27 mouse cellular contexts compared by ENCODE assay signal in genomic region chr10:84889096-84889846, GRCm38 (mm10). TPM values are rescaled to one million over a fixed set of nuclear protein-coding genes. Genes with fewer than 3 reads are reported as not detected.
DNase-seq lines count a peak whose midpoint lies in the region; ATAC-seq lines count a peak whose summit lies in the region.
"Had no signal": no experiment of that assay in that cellular context is flagged by ENCODE, and none has a peak within 500 bp of the region (broad histone marks: within the 10 kb centered on the region; RNA-seq: fewer than 3 reads in every experiment).

No protein-coding gene starts in this region.

- H3K9ac ChIP-seq in embryonic facial prominence, embryonic 14.5 days (ENCODE audit: low read depth, low read length), result no peak overlapping the region
- H3K9ac ChIP-seq in midbrain, embryonic 16.5 days (ENCODE audit: low read depth, low read length), result no peak overlapping the region
- no peak overlapping the region for H3K9ac ChIP-seq in midbrain, embryonic 11.5 days (ENCODE audit: low read length)
- H3K9ac ChIP-seq: embryonic facial prominence, embryonic 12.5 days; heart, embryonic 15.5 days; limb, embryonic 13.5 days; liver, embryonic 12.5 days; neural tube, embryonic 12.5 days had no signal

- H3K27ac ChIP-seq in embryonic facial prominence, embryonic 14.5 days (replicated peaks; ENCODE audit: low read depth, low read length), result no peak overlapping the region
- H3K27ac ChIP-seq in embryonic facial prominence, embryonic 10.5 days (replicated peaks), result no peak overlapping the region
- 0 out of 2 replicates have a peak overlapping the region, but pooled peaks have one; percentile 2 for H3K27ac ChIP-seq in midbrain, embryonic 10.5 days (replicated peaks)
- no peak overlapping the region for H3K27ac ChIP-seq in midbrain, embryonic 16.5 days (ENCODE audit: low read length)
- peak overlapping the region; percentile 5; the same call in 1 of the 2 replicates for H3K27ac ChIP-seq in midbrain, embryonic 11.5 days (ENCODE audit: low read depth, low read length)
- H3K27ac ChIP-seq: embryonic facial prominence, embryonic 12.5 days; gastrocnemius, adult 2 months; heart, embryonic 15.5 days; kidney, postnatal 0 days; limb, embryonic 13.5 days; liver, embryonic 12.5 days; neural tube, embryonic 12.5 days had no signal

- no peak overlapping the region for H3K4me3 ChIP-seq in embryonic facial prominence, embryonic 14.5 days (ENCODE audit: low read depth, low read length)
- H3K4me3 ChIP-seq in embryonic facial prominence, embryonic 10.5 days, result no peak overlapping the region
- H3K4me3 ChIP-seq in midbrain, embryonic 10.5 days, result no peak overlapping the region
- H3K4me3 ChIP-seq in midbrain, embryonic 16.5 days (ENCODE audit: low read depth, low read length), result no peak overlapping the region
- H3K4me3 ChIP-seq in midbrain, embryonic 11.5 days (ENCODE audit: low read depth, low read length), result no peak overlapping the region
- H3K4me3 ChIP-seq: embryonic facial prominence, embryonic 12.5 days; erythroblast, embryonic 14.5 days; gastrocnemius, adult 2 months; heart, embryonic 15.5 days; limb, embryonic 13.5 days; liver, embryonic 12.5 days; neural tube, embryonic 12.5 days had no signal

- ATAC-seq in embryonic facial prominence, embryonic 14.5 days (ENCODE audit: low read depth), result no peak
- no peak for ATAC-seq in midbrain, embryonic 16.5 days
- ATAC-seq in midbrain, embryonic 11.5 days (ENCODE audit: low FRiP score), result no peak
- ATAC-seq: CD4-positive, CD25-positive, alpha-beta regulatory T cell, adult 4 months; inflammation-experienced regulatory T-cells, adult 6 months; liver, embryonic 12.5 days had no signal

- WGBS in embryonic facial prominence, embryonic 14.5 days, result 58% methylated on average over 4 of the region's 4 CpGs
- 59% methylated on average over 4 of the region's 4 CpGs for WGBS in embryonic facial prominence, embryonic 10.5 days
- WGBS in midbrain, embryonic 10.5 days, result 37% methylated on average over 4 of the region's 4 CpGs
- 28% methylated on average over 4 of the region's 4 CpGs for WGBS in midbrain, embryonic 16.5 days
- WGBS in midbrain, embryonic 11.5 days, result 41% methylated on average over 4 of the region's 4 CpGs

- H3K36me3 ChIP-seq in embryonic facial prominence, embryonic 14.5 days (ENCODE audit: control insufficient read depth, insufficient read depth, low read length), result no peaks in the 10 kb centered on the region
- no peaks in the 10 kb centered on the region; the same call in 1 of the 2 replicates for H3K36me3 ChIP-seq in embryonic facial prominence, embryonic 10.5 days (replicated peaks)
- peaks cover 96% of the 10 kb centered on the region for H3K36me3 ChIP-seq in midbrain, embryonic 10.5 days
- H3K36me3 ChIP-seq in midbrain, embryonic 16.5 days (ENCODE audit: control insufficient read depth, insufficient read depth, low read length), result no peaks in the 10 kb centered on the region
- H3K36me3 ChIP-seq in midbrain, embryonic 11.5 days (ENCODE audit: control insufficient read depth, insufficient read depth, low read length), result peaks cover 13% of the 10 kb centered on the region; the same call in 1 of the 2 replicates
- H3K36me3 ChIP-seq: embryonic facial prominence, embryonic 12.5 days; heart, embryonic 15.5 days; limb, embryonic 13.5 days; liver, embryonic 12.5 days had no signal

- H3K4me2 ChIP-seq in embryonic facial prominence, embryonic 14.5 days (ENCODE audit: low read depth, low read length), result no peak overlapping the region
- no peak overlapping the region for H3K4me2 ChIP-seq in midbrain, embryonic 16.5 days (ENCODE audit: low read length)
- H3K4me2 ChIP-seq in midbrain, embryonic 11.5 days, result no peak overlapping the region
- H3K4me2 ChIP-seq: embryonic facial prominence, embryonic 12.5 days; heart, embryonic 15.5 days; limb, embryonic 13.5 days; liver, embryonic 12.5 days; neural tube, embryonic 12.5 days had no signal

- H3K4me1 ChIP-seq in embryonic facial prominence, embryonic 14.5 days (ENCODE audit: control insufficient read depth, insufficient read depth, low read length), result no peaks in the 10 kb centered on the region
- peaks cover 9% of the 10 kb centered on the region; the same call in 1 of the 2 replicates for H3K4me1 ChIP-seq in embryonic facial prominence, embryonic 10.5 days
- peaks cover 21% of the 10 kb centered on the region for H3K4me1 ChIP-seq in midbrain, embryonic 10.5 days
- peaks cover 3% of the 10 kb centered on the region; the same call in 1 of the 2 replicates for H3K4me1 ChIP-seq in midbrain, embryonic 16.5 days (ENCODE audit: control insufficient read depth, insufficient read depth, low read length)
- peaks cover 12% of the 10 kb centered on the region for H3K4me1 ChIP-seq in midbrain, embryonic 11.5 days (ENCODE audit: control insufficient read depth, insufficient read depth, low read length)
- H3K4me1 ChIP-seq: neural tube, embryonic 12.5 days had no signal

- peak; percentile 39 for DNase-seq in embryonic facial prominence, embryonic 14.5 days (ENCODE audit: low spot score)
- no peak for DNase-seq in embryonic facial prominence, embryonic 10.5 days (ENCODE audit: low spot score)
- DNase-seq in midbrain, embryonic 10.5 days (ENCODE audit: low spot score), result no peak
- DNase-seq in midbrain, embryonic 11.5 days (ENCODE audit: low spot score, missing footprints), result no peak
- DNase-seq in retina, postnatal 7 days (ENCODE audit: low read depth, low spot score), result peak; percentile 31
- no peak for DNase-seq in neural tube, embryonic 10.5 days (ENCODE audit: extremely low spot score, low spot score)
- DNase-seq in adrenal gland, postnatal 14 days, result no peak
- DNase-seq: adrenal gland, postnatal 25 days; cerebellum, adult 9-10 months; gastrocnemius, adult 2 months; heart, postnatal 4 days; kidney, adult 18-20 months; lung, adult 18-20 months; lung, postnatal 10 days; right cerebral cortex, adult 18-20 months; right cerebral cortex, postnatal 4 days; thymus, postnatal 14 days had no signal

- no peaks in the 10 kb centered on the region for H3K9me3 ChIP-seq in embryonic facial prominence, embryonic 14.5 days (ENCODE audit: control insufficient read depth, low read length)
- no peaks in the 10 kb centered on the region for H3K9me3 ChIP-seq in embryonic facial prominence, embryonic 10.5 days
- H3K9me3 ChIP-seq in midbrain, embryonic 10.5 days (replicated peaks), result no peaks in the 10 kb centered on the region
- H3K9me3 ChIP-seq in midbrain, embryonic 16.5 days (replicated peaks; ENCODE audit: control insufficient read depth, low read length, poor library complexity, severe bottlenecking), result no peaks in the 10 kb centered on the region
- H3K9me3 ChIP-seq in midbrain, embryonic 11.5 days (ENCODE audit: control insufficient read depth, low read length), result no peaks in the 10 kb centered on the region
- H3K9me3 ChIP-seq: embryonic facial prominence, embryonic 12.5 days; heart, embryonic 15.5 days; limb, embryonic 13.5 days; liver, embryonic 12.5 days; neural tube, embryonic 12.5 days had no signal

- H3K27me3 ChIP-seq in embryonic facial prominence, embryonic 14.5 days (replicated peaks; ENCODE audit: control insufficient read depth, insufficient read depth, low read length), result no peaks in the 10 kb centered on the region
- no peaks in the 10 kb centered on the region for H3K27me3 ChIP-seq in embryonic facial prominence, embryonic 10.5 days (replicated peaks; ENCODE audit: low read depth, poor library complexity, severe bottlenecking)
- H3K27me3 ChIP-seq in midbrain, embryonic 10.5 days (ENCODE audit: low read depth, poor library complexity, severe bottlenecking), result no peaks in the 10 kb centered on the region
- no peaks in the 10 kb centered on the region for H3K27me3 ChIP-seq in midbrain, embryonic 16.5 days (ENCODE audit: control insufficient read depth, insufficient read depth, low read depth, low read length)
- H3K27me3 ChIP-seq in midbrain, embryonic 11.5 days (ENCODE audit: control insufficient read depth, insufficient read depth, low read length), result no peaks in the 10 kb centered on the region
- H3K27me3 ChIP-seq: embryonic facial prominence, embryonic 12.5 days; limb, embryonic 13.5 days; liver, embryonic 12.5 days; neural tube, embryonic 12.5 days had no signal

RNA-seq across cellular contexts. Expression of gene Ric8b, which starts 28.1 kb away (rescaled TPM):
- polyA plus RNA-seq in embryonic facial prominence, embryonic 14.5 days (2014; fragmentation: Nextera tagmentation; extraction: Ambion mirVana), result 17.7 and 20.7 TPM in 2 replicates
- polyA plus RNA-seq in embryonic facial prominence, embryonic 10.5 days (2016; fragmentation: Nextera tagmentation; extraction: Ambion mirVana), result 26.5 and 27.7 TPM in 2 replicates
- 28.7 and 30.3 TPM in 2 replicates for polyA plus RNA-seq in midbrain, embryonic 10.5 days (2016; fragmentation: Nextera tagmentation; extraction: Ambion mirVana)
- polyA plus RNA-seq in midbrain, embryonic 16.5 days (2015; fragmentation: Nextera tagmentation; extraction: Ambion mirVana), result 49.3 and 51.0 TPM in 2 replicates
- polyA plus RNA-seq in midbrain, embryonic 11.5 days (2014; fragmentation: Nextera tagmentation; extraction: Ambion mirVana), result 25.0 and 27.3 TPM in 2 replicates
- 28.4 and 33.1 TPM in 2 replicates for total RNA-seq in adrenal gland, postnatal 14 days (2021)

Comparison
In these comparisons a context has a peak if more than half of its experiments do, and no peak if none do; other contexts are left out.
1. DNase-seq: peak in embryonic facial prominence, embryonic 14.5 days (single experiment) and retina, postnatal 7 days (single experiment); none in embryonic facial prominence, embryonic 10.5 days (single experiment), midbrain, embryonic 10.5 days (single experiment), midbrain, embryonic 11.5 days (single experiment), neural tube, embryonic 10.5 days (single experiment) and adrenal gland, postnatal 14 days (single experiment).
2. H3K27ac ChIP-seq: peak in midbrain, embryonic 10.5 days (single experiment) and midbrain, embryonic 11.5 days (single experiment); none in embryonic facial prominence, embryonic 14.5 days (single experiment), embryonic facial prominence, embryonic 10.5 days (single experiment) and midbrain, embryonic 16.5 days (single experiment).